Mouse (Mus musculus) mature B cell (primary cell): ENCODE data around the gene Dclk1.

ENCODE experiments used
- in situ Hi-C: fragments of 300-500 bp; cut with MboI; formaldehyde crosslinking; loops from 2 replicates; pipeline ENCODE4 v1.14.3; 2019

Gene Dclk1

GRCm38 (mm10) chr3:55333511-55333910 is 91.3 kb downstream of the Dclk1 start:
- in situ Hi-C loops: no loop called here

GRCm38 (mm10) chr3:55336895-55337294 is 94.7 kb downstream of the Dclk1 start:
- in situ Hi-C loops: no loop called here

- in situ Hi-C loops: no loop called here
Measured at GRCm38 (mm10) chr3:55337671-55338070, 95.5 kb downstream of the Dclk1 start.

- in situ Hi-C loops: no loop called here
Measured at GRCm38 (mm10) chr3:55342445-55342844, 100.3 kb downstream of the Dclk1 start.

GRCm38 (mm10) chr3:55347371-55348025 is 105.3 kb downstream of the Dclk1 start:
- in situ Hi-C loops: no loop called here

GRCm38 (mm10) chr3:55348026-55348390 is 105.8 kb downstream of the Dclk1 start:
- in situ Hi-C loops: no loop called here

GRCm38 (mm10) chr3:55350194-55350593 is 108.0 kb downstream of the Dclk1 start:
- in situ Hi-C loops: no loop called here

- in situ Hi-C loops: no loop called here
Measured at GRCm38 (mm10) chr3:55351281-55352052, 109.3 kb downstream of the Dclk1 start.

- in situ Hi-C loops: no loop called here
Measured at GRCm38 (mm10) chr3:55352529-55352928, 110.4 kb downstream of the Dclk1 start.

GRCm38 (mm10) chr3:55353169-55353568 is 111.0 kb downstream of the Dclk1 start:
- in situ Hi-C loops: no loop called here

GRCm38 (mm10) chr3:55353909-55354511 is 111.8 kb downstream of the Dclk1 start:
- in situ Hi-C loops: no loop called here

GRCm38 (mm10) chr3:55354765-55355164 is 112.6 kb downstream of the Dclk1 start:
- in situ Hi-C loops: no loop called here

- in situ Hi-C loops: no loop called here
Measured at GRCm38 (mm10) chr3:55358486-55358885, 116.3 kb downstream of the Dclk1 start.

GRCm38 (mm10) chr3:55360836-55361235 is 118.7 kb downstream of the Dclk1 start:
- in situ Hi-C loops: no loop called here

GRCm38 (mm10) chr3:55367166-55367565 is 125.0 kb downstream of the Dclk1 start:
- in situ Hi-C loops: no loop called here

- in situ Hi-C loops: no loop called here
Measured at GRCm38 (mm10) chr3:55369156-55369555, 127.0 kb downstream of the Dclk1 start.

- in situ Hi-C loops: no loop called here
Measured at GRCm38 (mm10) chr3:55373689-55374088, 131.5 kb downstream of the Dclk1 start.

GRCm38 (mm10) chr3:55378591-55378990 is 136.4 kb downstream of the Dclk1 start:
- in situ Hi-C loops: no loop called here

GRCm38 (mm10) chr3:55380471-55380870 is 138.3 kb downstream of the Dclk1 start:
- in situ Hi-C loops: no loop called here

- in situ Hi-C loops: no loop called here
Measured at GRCm38 (mm10) chr3:55392605-55393004, 150.4 kb downstream of the Dclk1 start.

GRCm38 (mm10) chr3:55393549-55393948 is 151.4 kb downstream of the Dclk1 start:
- in situ Hi-C loops: no loop called here

- in situ Hi-C loops: no loop called here
Measured at GRCm38 (mm10) chr3:55396792-55397191, 154.6 kb downstream of the Dclk1 start.
